8 mouse cellular contexts compared by ENCODE assay signal in genomic region chr1:18105866-18106529, GRCm38 (mm10). TPM values are rescaled to one million over a fixed set of nuclear protein-coding genes. Genes with fewer than 3 reads are reported as not detected.
A peak's percentile ranks its signal among the peaks of the same experiment; 100 is the strongest.
DNase-seq lines count a peak whose midpoint lies in the region; ATAC-seq and TF ChIP-seq lines count a peak whose summit lies in the region.
"Had no signal": no experiment of that assay in that cellular context is flagged by ENCODE, and none has a peak within 500 bp of the region (broad histone marks: within the 10 kb centered on the region; RNA-seq: fewer than 3 reads in every experiment).

No protein-coding gene starts in this region.

- H3K9ac ChIP-seq in liver, adult 2 months (ENCODE audit: low read depth, low read length), result no peak overlapping the region
- no peak overlapping the region for H3K9ac ChIP-seq in forebrain, postnatal 0 days

- no peaks in the 10 kb centered on the region for H3K4me1 ChIP-seq in liver, adult 2 months (ENCODE audit: control insufficient read depth, insufficient read depth, low read length)
- no peaks in the 10 kb centered on the region for H3K4me1 ChIP-seq in forebrain, postnatal 0 days (ENCODE audit: insufficient read depth)

- H3K4me2 ChIP-seq in forebrain, postnatal 0 days (ENCODE audit: low read depth), result no peak overlapping the region

- TF ChIP-seq CTCF in liver, adult 2 months (IDR thresholded peaks at IDR 0.05; ENCODE audit: low read depth, low read length), result peak; percentile 14; the same call in 1 of the 2 replicates
- peak; percentile 76 for TF ChIP-seq CTCF in forebrain, postnatal 0 days (IDR thresholded peaks at IDR 0.05; ENCODE audit: low read depth)

- no peak overlapping the region for H3K4me3 ChIP-seq in liver, adult 2 months (ENCODE audit: insufficient read depth, low read depth, low read length)
- H3K4me3 ChIP-seq in forebrain, postnatal 0 days (ENCODE audit: low read depth, low read length), result no peak overlapping the region

- TF ChIP-seq POLR2A in liver, adult 2 months (IDR thresholded peaks at IDR 0.05; ENCODE audit: extremely low read depth, insufficient read depth, low read length), result no peak

- ATAC-seq in forebrain, postnatal 0 days, result peak; percentile 70; the same call in 1 of the 2 replicates

- DNase-seq in liver, adult 2 months (ENCODE audit: extremely low read depth, low read depth, low spot score), result peak; percentile 57
- DNase-seq in liver, result no peak
- peak; percentile 73 for DNase-seq in brain, adult 2 months (ENCODE audit: low read depth, low spot score)
- DNase-seq in forebrain, postnatal 0 days, result peak; percentile 76
- DNase-seq in neural tube, embryonic 10.5 days (ENCODE audit: extremely low spot score, low spot score), result peak; percentile 14
- no peak for DNase-seq in frontal cortex, postnatal 10 days (ENCODE audit: low spot score in 2 of 2)
- DNase-seq in adrenal gland, adult 8-10 months, result no peak

- H3K79me2 ChIP-seq in liver, adult 2 months (ENCODE audit: control insufficient read depth, insufficient read depth, low read length), result no peaks in the 10 kb centered on the region

- H3K27ac ChIP-seq in liver, adult 2 months (replicated peaks; ENCODE audit: insufficient read depth, low read depth, low read length), result no peak overlapping the region
- H3K27ac ChIP-seq in forebrain, postnatal 0 days (ENCODE audit: low read depth, low read length), result no peak overlapping the region

- no peaks in the 10 kb centered on the region for H3K27me3 ChIP-seq in liver, adult 2 months (ENCODE audit: control insufficient read depth, insufficient read depth, low read length)
- no peaks in the 10 kb centered on the region for H3K27me3 ChIP-seq in forebrain, postnatal 0 days (ENCODE audit: insufficient read depth, low read length)

- 45% methylated on average over 5 of the region's 5 CpGs for WGBS in liver, adult 2 months
- WGBS in forebrain, postnatal 0 days, result 35% methylated on average over 5 of the region's 5 CpGs

- no peaks in the 10 kb centered on the region for H3K9me3 ChIP-seq in forebrain, postnatal 0 days (ENCODE audit: low read length)

- H3K36me3 ChIP-seq in liver, adult 2 months (ENCODE audit: control insufficient read depth, insufficient read depth, low read length), result no peaks in the 10 kb centered on the region
- no peaks in the 10 kb centered on the region for H3K36me3 ChIP-seq in forebrain, postnatal 0 days (ENCODE audit: insufficient read depth)

RNA-seq across cellular contexts. Expression of gene Crisp4, which starts 39.7 kb away (rescaled TPM):
- total RNA-seq in liver, adult 2 months (2014; rRNA removed), result not detected in 2 replicates
- polyA plus RNA-seq in liver, adult 2 months (2012; rRNA removed), result not detected in 2 replicates
- total RNA-seq in forebrain, postnatal 0 days (2014; rRNA removed), result not detected in 2 replicates
- polyA plus RNA-seq in forebrain, postnatal 0 days (2015; fragmentation: Nextera tagmentation; extraction: Ambion mirVana), result not detected in 2 replicates
- total RNA-seq in adrenal gland, adult 8-10 months (2022), result not detected
- polyA plus RNA-seq: cortical plate, adult 2 months had no signal

Comparison
In these comparisons a context has a peak if more than half of its experiments do, and no peak if none do; other contexts are left out.
1. DNase-seq: peak in liver, adult 2 months (single experiment), brain, adult 2 months (single experiment), forebrain, postnatal 0 days (single experiment) and neural tube, embryonic 10.5 days (single experiment); none in liver (single experiment), frontal cortex, postnatal 10 days (0 of 2) and adrenal gland, adult 8-10 months (single experiment).